Mouse (Mus musculus) CD4-positive, CD25-positive, alpha-beta regulatory T cell, adult 4 months (primary cell): ENCODE measurements at regions not wholly inside any gene's neighbourhood (a gene's known extent, or its start where the extent isn't known, plus 50 kb on each side); places are given as distances from the start of the nearest gene placed in this dataset.

ENCODE experiments used
- ATAC-seq: one replicate; pipeline ENCODE4 v1.8.0; 2017

DNA sequence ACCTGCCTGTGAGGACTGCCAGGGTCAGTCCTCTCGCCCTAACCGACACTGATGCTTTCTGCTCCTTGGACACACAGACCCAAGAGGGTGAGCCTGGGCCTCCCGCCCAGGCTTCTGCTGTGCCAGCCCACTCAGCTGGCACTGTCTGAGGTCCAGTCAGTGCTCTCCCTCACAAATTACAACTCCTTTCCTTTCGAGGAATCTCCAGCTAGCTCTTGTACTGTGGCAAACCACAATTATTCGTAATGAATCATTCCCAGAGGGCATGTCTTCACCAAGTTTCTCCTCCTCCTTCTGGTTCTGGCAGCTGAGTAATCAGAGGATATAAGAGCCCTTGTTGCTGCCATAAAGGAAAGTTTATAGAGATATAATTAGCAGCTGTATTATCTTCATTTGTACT, 155.2 kb downstream of the 9530068E07Rik start:
- no peak for ATAC-seq

DNA sequence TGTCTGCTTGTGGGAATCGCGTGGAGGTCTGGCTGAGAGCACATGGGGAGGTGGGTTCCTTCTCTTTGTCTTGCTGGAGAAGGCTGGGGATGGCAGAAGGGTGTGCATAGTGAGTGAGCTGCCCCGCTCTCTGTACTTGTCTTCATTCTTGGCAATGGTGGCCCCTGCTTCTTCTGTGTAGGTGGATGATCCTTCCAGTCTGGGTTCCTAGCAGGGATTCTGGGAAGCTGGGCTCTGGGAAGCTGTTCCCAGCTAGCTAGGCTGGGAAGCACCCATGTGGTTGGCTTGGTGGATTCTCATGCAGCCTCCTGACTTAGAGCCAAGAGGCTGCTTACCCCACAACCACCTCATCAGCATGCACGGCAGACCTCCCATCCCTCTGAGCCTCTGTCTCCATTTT, 156.6 kb downstream of the 9530068E07Rik start:
- ATAC-seq, result no peak

DNA sequence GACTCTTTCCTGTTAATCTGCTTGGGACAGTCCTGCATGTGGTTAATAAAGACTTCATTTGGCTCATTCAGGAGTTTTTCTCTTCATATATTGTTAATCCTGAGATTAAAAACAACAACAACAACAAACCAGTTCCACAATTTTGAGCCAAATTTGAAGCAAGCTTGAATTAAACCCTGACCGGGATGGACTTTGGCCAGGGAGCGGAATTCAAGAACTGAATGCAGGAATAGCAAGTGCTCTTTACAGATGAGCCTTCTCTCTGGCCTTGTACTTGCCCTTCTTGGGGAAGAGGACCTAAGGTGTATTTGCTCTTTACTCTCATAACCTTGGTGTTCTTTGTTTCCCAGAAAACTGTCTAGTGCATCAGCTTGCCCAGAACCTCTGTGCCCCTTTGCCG, 161.6 kb downstream of the 9530068E07Rik start:
- no peak for ATAC-seq

DNA sequence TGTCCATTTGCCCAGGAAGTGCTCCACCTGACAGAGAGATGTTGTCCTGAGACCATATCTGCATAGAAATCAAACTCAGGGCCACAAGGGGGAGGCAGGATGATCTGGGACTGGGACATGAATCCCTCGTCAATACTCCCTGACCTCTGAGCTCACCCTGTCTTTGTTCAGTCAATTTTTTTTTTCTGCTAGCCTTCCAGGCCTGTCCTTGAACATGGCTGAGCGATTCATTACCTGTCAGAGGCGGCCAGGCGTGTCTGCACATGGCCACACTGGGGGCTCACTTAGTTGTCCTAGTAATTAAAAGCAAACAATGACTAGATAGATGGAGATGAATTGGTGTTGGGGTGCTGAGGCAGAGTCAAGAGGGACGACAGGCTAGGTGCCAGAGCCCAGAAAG, 162.6 kb downstream of the 9530068E07Rik start:
- ATAC-seq, result no peak

DNA sequence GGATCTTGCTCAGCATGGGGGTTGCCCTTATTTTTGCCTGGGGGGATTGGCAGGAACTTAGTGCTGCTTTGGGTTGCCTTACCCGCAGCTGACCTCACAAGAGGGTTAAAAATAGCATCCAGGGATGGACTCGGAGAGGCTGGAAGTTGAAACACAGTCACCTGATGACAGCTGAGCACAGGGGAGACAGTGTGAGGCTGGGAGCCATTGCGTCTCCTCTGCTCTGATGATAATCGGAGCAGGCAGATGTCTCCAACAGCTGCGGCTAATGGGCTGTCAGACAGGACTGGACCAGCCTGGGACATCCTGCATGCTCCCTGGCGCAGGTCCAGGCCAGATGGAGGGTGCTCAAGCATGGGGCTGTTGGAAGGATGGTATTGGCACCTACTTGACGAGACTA, 165.1 kb downstream of the 9530068E07Rik start:
- ATAC-seq, result no peak

DNA sequence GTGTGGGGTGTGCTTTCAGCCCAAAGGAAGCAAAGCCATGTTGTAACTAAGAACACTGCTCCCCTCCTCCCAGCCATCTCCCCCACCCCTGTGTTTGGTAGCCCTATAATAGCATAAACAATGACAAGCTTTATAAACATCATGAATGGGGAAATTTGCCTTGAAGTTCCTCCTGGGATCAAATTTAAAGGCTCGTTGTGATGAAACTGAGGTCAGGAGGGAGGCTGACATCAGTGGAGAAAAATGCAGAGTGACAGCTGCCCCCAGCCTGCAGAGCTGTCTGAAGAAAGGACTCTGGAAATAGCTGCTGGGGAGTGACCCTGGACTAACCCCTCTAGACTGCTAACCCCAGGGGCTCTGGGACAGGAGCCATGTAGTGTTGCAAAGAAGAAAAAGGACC, 169.2 kb downstream of the 9530068E07Rik start:
- ATAC-seq, result no peak

DNA sequence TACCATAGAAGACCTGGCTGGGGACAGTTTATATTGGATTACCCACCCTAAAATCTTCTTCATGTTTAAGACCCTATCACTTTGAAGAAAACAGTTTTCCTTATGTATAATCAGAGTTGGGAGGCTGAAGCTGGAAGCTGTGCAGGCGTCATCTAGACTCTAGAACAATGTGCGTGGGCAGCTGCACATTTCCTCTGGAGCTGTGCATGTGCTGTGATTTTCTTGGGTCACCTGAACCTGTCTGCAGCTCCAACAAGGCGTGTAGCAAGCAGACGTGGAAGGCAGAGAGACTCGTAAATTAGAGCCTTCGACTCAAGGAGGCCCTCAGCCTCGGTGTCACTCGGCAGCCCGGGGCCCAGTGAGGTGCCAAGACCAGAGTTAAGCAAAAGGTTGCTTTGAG, 169.8 kb downstream of the 9530068E07Rik start:
- ATAC-seq, result no peak

DNA sequence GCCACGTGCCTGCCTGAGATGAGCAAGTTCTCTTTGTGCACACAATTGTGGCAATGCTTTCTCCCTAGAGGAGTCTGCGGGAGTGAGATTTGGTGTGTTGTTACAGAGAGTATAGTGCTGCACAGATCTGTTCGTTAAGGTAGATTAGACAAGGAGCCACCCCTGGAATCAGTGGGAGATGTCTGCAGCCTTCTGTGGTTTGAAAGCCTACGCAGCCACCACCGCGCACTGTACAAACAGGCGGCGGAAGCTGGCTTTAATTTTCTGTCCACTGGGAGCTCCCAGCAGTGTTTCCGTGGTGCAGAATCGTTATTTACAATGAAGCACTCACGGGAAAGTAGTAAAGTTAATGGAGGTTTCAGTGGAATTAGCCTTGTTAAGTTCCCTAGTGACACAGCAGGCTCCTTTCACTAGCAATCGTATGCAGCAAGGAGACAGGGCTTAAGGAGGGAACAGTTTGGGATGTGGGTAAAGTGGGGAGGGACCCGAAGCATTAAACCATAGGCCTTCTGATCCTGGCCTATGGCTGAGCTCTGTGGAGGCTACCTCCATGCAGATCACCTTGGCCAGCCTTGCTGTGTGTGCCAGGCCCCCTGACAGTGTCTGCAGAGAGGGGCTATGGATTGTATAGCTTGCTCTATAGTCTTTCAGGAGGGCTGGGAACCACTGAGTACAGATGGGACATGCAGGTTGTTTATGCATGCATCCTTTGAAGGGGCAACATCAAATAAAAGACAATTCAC, 171.9 kb downstream of the 9530068E07Rik start:
- no peak for ATAC-seq

DNA sequence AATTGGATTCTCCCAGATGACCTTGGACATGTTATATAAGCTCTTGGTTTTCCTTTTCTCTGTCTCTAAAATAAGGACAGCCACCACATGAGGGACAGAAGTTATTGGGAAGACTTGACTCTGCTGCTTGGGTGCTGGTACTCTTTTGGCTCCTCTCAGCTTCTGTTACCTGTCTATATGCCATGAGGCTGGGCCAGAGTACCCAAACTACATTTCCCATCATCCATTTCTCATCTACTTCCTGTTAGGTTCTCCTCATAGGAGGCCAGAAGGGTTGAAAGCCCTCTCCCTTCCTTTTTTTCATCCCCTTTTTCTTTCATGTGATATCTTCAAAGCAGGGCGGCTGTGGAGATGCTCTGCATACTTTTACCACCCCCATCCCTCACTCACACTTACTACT, 172.6 kb downstream of the 9530068E07Rik start:
- no peak for ATAC-seq

DNA sequence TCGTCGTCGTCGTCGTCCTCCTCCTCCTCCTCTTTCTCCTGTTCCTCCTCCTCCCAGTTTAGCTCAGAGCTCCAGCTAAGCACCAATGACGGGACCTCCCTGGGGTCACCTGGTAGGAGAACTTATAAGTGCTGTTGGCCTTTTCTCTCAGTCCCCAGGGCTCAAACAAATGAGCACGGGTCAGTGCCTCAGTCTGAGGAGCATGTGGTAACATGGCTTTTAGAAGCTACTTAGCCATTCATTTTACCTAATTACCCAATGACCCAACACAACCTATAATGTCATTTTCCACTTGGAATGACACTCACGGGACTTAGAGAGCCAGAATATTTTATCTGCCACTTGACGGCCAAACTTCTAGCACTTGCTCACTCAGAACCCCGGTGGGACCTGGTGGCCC, 173.5 kb downstream of the 9530068E07Rik start:
- no peak for ATAC-seq

DNA sequence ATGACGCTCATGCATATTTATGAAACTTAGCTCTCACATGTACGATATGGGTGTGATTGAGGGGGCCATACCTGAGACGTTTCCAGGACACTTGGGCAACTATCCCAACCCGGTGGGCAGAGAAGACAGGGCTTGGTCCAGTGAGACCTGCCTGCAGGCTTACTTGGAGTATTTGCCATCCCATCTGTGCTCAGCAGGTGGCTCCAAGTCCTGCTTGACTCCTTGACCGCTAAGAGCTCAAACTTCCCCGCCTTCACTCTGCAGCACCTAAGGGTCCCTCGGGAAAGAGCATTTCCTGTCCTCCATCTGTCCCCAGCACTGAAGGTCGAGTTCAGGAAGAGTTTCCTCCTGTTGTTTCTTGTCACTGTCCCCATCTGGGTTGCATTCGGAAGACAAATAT, 182.2 kb downstream of the 9530068E07Rik start:
- ATAC-seq, result no peak

DNA sequence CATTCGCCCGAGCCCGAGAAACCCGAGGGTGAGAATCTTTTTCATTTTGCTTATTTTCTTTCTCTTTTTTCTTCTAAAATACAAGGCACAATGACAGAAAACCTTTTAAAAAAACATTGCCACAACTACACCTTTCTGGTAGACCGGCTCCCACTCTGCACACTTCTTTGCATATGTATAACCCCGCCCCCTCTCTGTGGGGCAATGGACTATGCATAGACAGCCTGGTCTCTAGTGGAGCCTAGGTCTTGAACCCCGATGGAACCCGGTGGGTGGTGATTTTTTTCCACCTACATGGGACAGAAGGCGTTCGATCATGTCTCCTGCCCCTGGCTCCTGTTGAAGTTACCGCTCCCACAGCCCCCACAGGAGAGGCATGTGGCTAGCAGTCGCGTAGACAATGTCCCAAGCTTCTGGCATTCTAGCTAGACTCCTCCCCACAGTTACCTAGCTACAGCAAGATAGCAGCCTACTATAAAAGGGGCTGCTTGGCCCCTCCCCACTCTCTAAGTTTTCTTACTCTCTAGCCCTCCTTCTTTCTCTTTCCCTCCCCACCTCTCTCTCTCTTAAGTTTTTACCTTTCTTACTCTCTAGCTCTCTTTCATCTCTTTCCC, 183.6 kb downstream of the 9530068E07Rik start:
- no peak for ATAC-seq

DNA sequence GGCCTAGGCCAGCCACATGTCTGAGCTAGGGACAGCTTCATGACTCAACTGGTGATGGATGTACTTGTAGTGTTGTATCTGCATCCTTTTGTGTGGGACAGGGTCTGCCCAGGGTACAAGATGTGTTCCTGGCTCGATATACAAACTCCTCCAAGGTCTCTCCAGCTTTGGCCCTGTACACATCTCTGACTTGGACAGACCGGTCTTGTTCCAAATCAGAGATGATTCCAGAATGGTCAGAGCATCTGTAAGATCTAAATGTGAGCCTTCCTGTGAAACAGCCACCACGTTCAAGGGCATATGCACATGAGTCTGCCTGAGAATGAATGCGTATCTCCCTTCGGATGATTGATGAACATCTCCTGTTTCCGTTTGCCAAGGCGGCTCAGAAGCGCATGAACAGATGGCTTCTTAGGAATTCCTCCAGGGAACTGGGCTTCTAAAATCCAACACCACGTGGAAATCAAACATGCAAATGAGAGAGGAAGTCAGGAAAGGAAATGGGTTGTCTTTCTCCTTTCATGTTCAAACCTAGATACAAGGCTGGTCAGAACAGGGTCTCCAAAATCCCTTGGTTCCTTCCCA, 172.7 kb upstream of the Fstl4 start:
- no peak for ATAC-seq

DNA sequence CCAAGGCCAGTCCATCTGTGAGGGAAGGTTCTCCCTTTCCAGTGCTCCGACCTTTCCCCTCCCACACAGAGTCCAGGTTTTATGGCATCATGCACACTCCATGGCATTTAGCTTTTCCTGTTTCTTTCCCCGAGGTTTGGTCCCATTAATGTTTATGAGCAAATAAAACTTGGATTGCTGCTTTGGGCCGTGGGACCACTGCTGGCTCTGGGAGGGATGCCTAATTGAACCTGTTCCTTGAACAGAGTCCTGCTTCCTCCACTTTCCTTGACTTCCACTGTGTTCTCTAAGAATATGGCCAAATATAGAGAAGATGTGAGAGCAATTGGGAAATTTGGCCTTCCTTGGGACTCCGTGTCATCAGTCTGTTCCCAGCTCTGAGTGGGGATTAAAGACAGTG, 170.3 kb upstream of the Fstl4 start:
- no peak for ATAC-seq

DNA sequence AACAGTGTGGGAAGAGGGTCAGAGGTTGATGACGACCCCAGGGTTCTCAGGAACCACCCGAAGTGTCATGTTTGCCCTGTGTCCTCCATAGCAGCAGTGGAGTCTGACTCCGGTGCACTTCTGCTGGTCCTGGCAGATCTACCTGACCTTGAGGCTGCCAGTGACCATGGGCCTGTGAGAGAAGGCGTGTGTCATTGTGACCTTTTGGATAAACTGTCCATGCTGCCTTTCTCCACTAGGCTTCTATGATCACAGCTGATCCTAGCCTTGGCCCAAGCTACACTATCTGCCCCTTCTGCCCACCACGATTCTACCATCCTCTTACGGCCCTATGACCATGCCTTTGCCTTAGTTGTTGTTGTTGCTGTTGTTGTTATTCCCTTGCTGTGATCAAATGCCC, 163.2 kb upstream of the Fstl4 start:
- no peak for ATAC-seq

DNA sequence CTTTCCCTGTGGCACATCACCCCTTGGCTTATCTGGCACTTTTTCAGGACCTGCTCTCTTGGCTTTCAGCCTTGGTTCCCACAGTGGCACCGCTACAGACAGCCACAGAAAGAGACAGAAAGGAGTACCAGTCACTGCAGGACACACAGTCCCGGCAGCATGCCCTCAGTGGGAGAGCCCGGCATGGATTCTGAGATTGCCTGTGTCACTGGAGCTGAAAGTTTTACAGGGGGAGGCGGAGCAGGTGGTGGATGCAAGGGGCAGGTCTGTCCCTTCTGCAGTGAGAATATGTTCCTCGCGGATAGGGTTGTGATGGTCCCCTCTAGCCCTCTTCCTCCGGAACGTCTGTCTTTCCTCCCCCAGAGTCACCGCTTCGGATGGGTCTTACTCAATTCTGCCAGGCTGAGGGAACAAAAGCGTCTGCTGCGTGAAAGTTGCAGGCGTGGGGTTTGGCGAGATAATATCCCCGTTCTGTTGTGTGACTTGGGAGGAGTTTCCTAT, 162.3 kb upstream of the Fstl4 start:
- ATAC-seq, result no peak

DNA sequence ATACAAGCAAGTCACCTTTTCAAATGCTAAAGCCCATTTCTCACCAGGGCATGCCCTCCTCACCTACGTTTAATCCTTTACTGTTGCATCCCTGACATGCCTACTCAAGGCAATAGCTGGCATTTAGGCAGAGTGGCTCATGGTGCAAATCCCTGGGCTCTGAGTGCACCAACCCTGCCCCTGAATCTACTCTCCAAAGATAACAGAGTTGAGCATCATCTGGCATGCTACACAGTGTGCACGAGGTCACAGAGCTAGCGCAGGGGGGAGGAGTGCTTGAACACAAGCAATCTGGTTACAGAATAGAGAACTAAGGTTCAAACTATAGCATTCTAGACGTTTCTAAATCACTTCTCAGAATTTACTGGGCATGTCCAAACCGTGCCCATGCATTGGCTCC, 161.6 kb upstream of the Fstl4 start:
- ATAC-seq, result no peak

DNA sequence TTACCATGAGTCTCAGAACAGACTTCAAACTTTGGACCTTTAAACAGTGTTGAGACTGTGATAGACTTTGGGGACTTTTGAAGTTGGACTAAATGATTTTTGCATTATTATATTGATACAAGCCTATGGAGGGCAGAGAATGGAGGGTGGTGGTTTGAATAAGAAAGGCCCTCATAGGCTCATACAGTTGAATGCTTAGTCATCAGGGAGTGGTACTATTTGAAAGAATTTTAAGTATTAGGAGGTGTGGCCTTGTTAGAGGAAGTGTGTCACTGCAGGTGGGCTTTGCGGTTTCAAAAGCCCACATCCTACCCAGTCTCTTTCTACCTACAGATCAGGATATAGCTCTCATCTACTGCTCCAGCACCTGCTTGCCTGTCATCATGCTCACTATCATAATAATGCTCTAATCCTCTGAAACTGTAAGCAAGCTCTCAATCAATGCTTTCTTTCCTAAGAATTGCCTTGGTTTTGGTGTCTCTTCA, 153.7 kb upstream of the Fstl4 start:
- ATAC-seq, result no peak

DNA sequence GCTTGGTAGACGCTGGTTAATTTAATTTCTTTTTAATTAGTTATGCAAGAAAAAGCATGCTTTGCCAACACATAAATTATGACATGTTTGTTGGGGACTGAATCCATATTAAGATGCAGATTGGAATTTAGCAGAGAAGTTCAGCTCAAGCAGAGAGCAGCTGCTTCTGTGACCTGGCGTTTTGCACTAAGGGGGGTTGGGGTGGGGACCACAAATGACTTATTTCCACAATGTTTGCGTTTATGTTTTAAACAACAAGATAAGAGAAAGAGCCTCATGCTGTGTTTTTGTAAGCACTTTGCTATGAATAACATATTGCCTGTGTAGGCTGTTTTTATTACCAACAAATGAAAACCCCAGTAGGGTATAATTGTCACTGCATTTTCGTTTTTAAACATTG, 148.8 kb upstream of the Fstl4 start:
- ATAC-seq, result no peak

DNA sequence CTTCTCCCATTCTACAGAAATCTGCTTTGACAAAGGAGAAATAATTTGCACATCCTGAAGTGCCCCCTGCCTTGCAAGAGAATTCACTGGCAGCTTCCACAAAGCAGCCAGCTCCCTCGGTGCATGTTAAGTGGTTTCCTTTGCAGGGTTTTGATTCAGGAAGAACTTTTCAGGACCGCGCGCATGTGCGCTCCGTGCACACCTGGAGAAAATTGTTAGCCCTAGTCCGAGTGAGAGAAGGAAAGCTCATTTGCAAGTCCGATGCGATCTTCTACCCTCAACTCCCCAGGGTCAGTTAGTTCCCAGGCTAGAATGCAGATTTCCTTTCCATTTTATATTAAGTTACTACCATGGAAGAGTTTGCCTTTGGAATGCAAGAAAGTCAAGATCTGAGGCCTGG, 145.8 kb upstream of the Fstl4 start:
- peak; percentile 43 for ATAC-seq

DNA sequence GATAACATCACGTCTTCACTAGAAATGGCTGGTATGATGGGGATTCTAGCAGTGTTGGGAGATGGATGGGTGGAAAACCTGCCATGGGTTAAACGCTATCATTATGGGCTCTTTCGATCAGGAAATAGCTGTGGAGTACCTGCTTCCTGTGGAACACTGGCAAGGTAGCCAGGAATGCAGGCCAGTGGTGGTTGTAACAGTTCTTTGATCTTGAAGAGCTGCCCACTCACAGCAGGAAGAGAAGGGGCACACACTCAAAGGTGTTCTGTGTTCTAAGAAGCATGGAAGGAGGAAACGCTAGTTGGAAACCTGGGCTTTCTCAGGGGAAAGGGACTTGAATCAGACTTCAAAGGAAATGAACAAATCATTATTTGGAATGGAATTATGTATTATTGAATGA, 141.6 kb upstream of the Fstl4 start:
- no peak for ATAC-seq

DNA sequence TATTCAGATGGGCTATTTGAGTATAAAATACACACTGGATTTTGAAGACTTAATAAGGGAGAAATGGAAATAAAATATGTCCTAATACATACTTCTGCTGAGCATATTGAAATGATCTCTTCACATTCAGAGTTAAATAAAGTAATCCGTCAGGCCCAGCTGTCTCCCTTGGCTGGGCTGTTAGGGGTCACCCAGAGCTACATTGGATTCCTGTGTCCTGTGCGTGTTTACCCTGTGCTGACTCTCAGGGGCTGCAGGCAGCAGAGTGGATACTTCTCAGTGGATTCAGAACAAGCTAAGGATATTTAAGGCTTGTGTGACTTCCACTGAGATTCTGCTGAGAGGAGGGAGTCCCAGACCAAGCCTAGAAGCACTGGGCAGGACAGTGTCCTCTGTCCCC, 135.6 kb upstream of the Fstl4 start:
- no peak for ATAC-seq

DNA sequence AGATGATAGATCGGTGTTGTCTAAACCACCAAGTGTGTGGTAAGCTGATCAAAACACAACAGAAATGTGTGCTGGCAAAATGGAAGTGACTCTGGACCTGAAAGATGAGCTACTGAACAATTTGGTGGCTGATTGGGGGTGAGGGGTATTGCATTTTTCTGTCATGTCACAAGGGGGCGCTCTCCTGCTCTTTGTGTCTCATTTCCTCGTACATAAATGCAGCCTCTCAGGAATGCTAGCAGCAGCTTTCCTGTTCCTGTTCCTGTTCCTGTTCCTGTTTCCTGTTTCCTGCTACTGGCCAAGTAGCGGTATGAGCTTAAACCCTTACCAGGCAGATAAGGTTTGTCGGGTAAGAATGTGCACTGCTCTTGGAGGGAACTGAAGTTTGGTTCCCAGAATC, 134.7 kb upstream of the Fstl4 start:
- ATAC-seq, result no peak

DNA sequence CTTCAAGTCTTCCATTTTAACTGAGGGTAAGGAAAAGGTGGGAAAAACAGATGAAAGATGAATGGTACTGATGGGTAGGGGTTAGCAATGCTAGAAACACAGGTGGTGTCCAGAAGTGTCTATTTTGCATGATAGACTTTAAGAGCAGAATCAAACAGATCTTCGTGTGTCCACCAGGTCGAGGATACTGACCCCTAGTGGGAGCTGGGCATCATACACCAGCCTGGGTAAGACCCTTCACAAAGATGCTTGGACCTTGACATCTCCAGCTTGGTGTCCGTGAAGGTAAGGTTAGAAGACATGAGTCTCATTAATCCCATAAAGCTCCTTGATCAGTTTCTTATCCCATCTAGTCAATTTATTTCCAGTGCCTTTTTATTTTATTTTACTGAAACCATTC, 132.9 kb upstream of the Fstl4 start:
- ATAC-seq, result no peak
